In the genomic region with DNA sequence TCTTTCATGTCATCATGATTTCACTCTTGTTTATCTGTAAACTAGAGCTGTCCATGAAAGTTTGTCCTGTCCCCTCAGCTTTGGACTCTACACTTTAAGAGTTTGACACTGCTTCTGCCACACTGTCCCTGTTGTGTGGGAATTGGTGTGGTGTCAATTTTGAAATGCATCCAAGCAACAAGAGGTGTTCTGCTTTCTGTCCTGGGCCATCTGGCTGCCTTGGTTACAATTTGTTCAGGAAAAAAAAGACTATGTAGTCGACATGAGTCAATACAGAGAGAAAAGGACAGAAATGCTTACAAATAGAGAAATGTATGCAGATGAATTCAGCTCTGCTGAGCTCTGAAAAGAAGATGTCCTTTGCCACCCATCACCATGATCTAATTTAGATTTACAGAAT, we compare ENCODE assay signal across 15 mouse cellular contexts. TPM values are rescaled to one million over a fixed set of nuclear protein-coding genes. Genes with fewer than 3 reads are reported as not detected.
DNase-seq lines count a peak whose midpoint lies in the region; ATAC-seq and TF ChIP-seq lines count a peak whose summit lies in the region.
"Had no signal": no experiment of that assay in that cellular context is flagged by ENCODE, and none has a peak within 500 bp of the region (broad histone marks: within the 10 kb centered on the region; RNA-seq: fewer than 3 reads in every experiment).

No protein-coding gene starts in this region.

- no peak overlapping the region for H3K27ac ChIP-seq in cerebellum, adult 2 months (ENCODE audit: insufficient read depth, low read length)
- no peak overlapping the region for H3K27ac ChIP-seq in forebrain, embryonic 16.5 days (ENCODE audit: low read length)
- no peak overlapping the region for H3K27ac ChIP-seq in gastrocnemius, adult 2 months
- H3K27ac ChIP-seq: liver, embryonic 14.5 days had no signal

- H3K4me2 ChIP-seq in forebrain, embryonic 16.5 days (ENCODE audit: low read length) = no peak overlapping the region

- no peaks in the 10 kb centered on the region; the same call in 1 of the 2 replicates for H3K4me1 ChIP-seq in cerebellum, adult 2 months (ENCODE audit: control insufficient read depth, insufficient read depth, low read length)
- H3K4me1 ChIP-seq in forebrain, embryonic 16.5 days (replicated peaks; ENCODE audit: control insufficient read depth, insufficient read depth, low read length) = peaks cover 14% of the 10 kb centered on the region

- no peak overlapping the region for H3K9ac ChIP-seq in forebrain, embryonic 16.5 days (replicated peaks; ENCODE audit: low read depth, low read length)
- H3K9ac ChIP-seq: hindbrain, embryonic 14.5 days; liver, embryonic 14.5 days had no signal

- DNase-seq in heart, adult 18-20 months = peak; percentile 34 to 50
- DNase-seq in heart, postnatal 25 days (ENCODE audit: low spot score) = no peak
- DNase-seq in left cerebral cortex, postnatal 4 days = peak; percentile 5
- no peak for DNase-seq in left cerebral cortex, adult 18-20 months (ENCODE audit: low spot score in 2 of 2)
- peak; percentile 60 to 90 for DNase-seq in cerebellum, adult 2 months
- DNase-seq in gastrocnemius, adult 2 months = no peak
- no peak for DNase-seq in spleen, postnatal 14 days (ENCODE audit: low spot score in 2 of 2)
- DNase-seq: gastrocnemius, postnatal 10 days; kidney, adult 9 months; lung, postnatal 36 days; thymus, postnatal 25 days had no signal

- no peaks in the 10 kb centered on the region for H3K9me3 ChIP-seq in forebrain, embryonic 16.5 days (ENCODE audit: control insufficient read depth, low read length)

- H3K27me3 ChIP-seq in cerebellum, adult 2 months (ENCODE audit: control insufficient read depth, insufficient read depth, low read length) = no peaks in the 10 kb centered on the region
- H3K27me3 ChIP-seq in forebrain, embryonic 16.5 days (replicated peaks; ENCODE audit: control insufficient read depth, insufficient read depth, low read length) = no peaks in the 10 kb centered on the region

- intact Hi-C loops in heart, postnatal 25 days (cut with DNase I) = no loop called here
- intact Hi-C loops in left cerebral cortex, postnatal 4 days (cut with DNase I) = no loop called here
- intact Hi-C loops in gastrocnemius, adult 2 months (cut with DNase I) = no loop called here

- 3% methylated on average over 1 of the region's 1 CpGs for WGBS in cerebellum, adult 2 months
- WGBS in forebrain, embryonic 16.5 days = 4% methylated on average over 1 of the region's 1 CpGs

- no peak for TF ChIP-seq POLR2A in cerebellum, adult 2 months (IDR thresholded peaks at IDR 0.05; ENCODE audit: borderline replicate concordance, insufficient read depth, low read length)

- H3K36me3 ChIP-seq in forebrain, embryonic 16.5 days (ENCODE audit: control insufficient read depth, insufficient read depth) = no peaks in the 10 kb centered on the region

- no peak for TF ChIP-seq CTCF in cerebellum, adult 2 months (IDR thresholded peaks at IDR 0.05; ENCODE audit: borderline replicate concordance, insufficient read depth, low read depth, low read length)
- no peak for TF ChIP-seq CTCF in gastrocnemius, adult 2 months (IDR thresholded peaks at IDR 0.05)

- no peak overlapping the region for H3K4me3 ChIP-seq in cerebellum, adult 2 months (replicated peaks; ENCODE audit: insufficient read depth, low read depth, low read length)
- no peak overlapping the region for H3K4me3 ChIP-seq in forebrain, embryonic 16.5 days (replicated peaks; ENCODE audit: low read length)
- no peak overlapping the region for H3K4me3 ChIP-seq in gastrocnemius, adult 2 months

- ATAC-seq in forebrain, embryonic 16.5 days = peak; percentile 43

RNA-seq across cellular contexts. Expression of gene Epha3, which starts 47.3 kb away (rescaled TPM):
- total RNA-seq in heart, adult 18-20 months (2021) = 1 to 10 TPM in 1 of 2 experiments, under 1 TPM in 1; 0.37 to 1.3 TPM
- under 1 TPM; 0.50 to 0.78 TPM for total RNA-seq in heart, postnatal 25 days (2021)
- total RNA-seq in left cerebral cortex, postnatal 4 days (2021) = 10 to 100 TPM; 48.3 to 50.2 TPM
- 10 to 100 TPM in 1 of 2 experiments, 1 to 10 TPM in 1; 9.3 to 12.0 TPM for total RNA-seq in left cerebral cortex, adult 18-20 months (2021)
- polyA plus RNA-seq in cerebellum, adult 2 months (2012; rRNA removed) = 5.3 and 6.4 TPM in 2 replicates
- 76.8 and 84.3 TPM in 2 replicates for polyA plus RNA-seq in forebrain, embryonic 16.5 days (2015; fragmentation: Nextera tagmentation; extraction: Ambion mirVana)
- under 1 TPM; 0.15 to 0.36 TPM for total RNA-seq in gastrocnemius, adult 2 months (2021)
- total RNA-seq: MEL had no signal

Comparison
In these comparisons a context has a peak if more than half of its experiments do, and no peak if none do; other contexts are left out.
1. DNase-seq: peak in heart, adult 18-20 months (2 of 2), left cerebral cortex, postnatal 4 days (single experiment) and cerebellum, adult 2 months (2 of 2); none in heart, postnatal 25 days (single experiment), left cerebral cortex, adult 18-20 months (0 of 2), gastrocnemius, adult 2 months (single experiment) and spleen, postnatal 14 days (0 of 2).
2. RNA of gene Epha3, which starts 47.3 kb away (total RNA-seq): 48.3 to 50.2 TPM in left cerebral cortex, postnatal 4 days and 9.3 to 12.0 TPM in left cerebral cortex, adult 18-20 months; 0.37 to 1.3 TPM in heart, adult 18-20 months, 0.50 to 0.78 TPM in heart, postnatal 25 days and 0.15 to 0.36 TPM in gastrocnemius, adult 2 months; every median in the first group is over 4 times any median in the second.